Mouse (Mus musculus) R1 (cell line): ENCODE measurements at regions not wholly inside any gene's neighbourhood (a gene's known extent, or its start where the extent isn't known, plus 50 kb on each side); places are given as distances from the start of the nearest gene placed in this dataset.

Experiments used
- DNase-seq: peaks from one replicate; pipeline ENCODE4 v3.0.0-alpha.2; 2018; ENCODE audit warnings: low read depth, low spot score

DNA sequence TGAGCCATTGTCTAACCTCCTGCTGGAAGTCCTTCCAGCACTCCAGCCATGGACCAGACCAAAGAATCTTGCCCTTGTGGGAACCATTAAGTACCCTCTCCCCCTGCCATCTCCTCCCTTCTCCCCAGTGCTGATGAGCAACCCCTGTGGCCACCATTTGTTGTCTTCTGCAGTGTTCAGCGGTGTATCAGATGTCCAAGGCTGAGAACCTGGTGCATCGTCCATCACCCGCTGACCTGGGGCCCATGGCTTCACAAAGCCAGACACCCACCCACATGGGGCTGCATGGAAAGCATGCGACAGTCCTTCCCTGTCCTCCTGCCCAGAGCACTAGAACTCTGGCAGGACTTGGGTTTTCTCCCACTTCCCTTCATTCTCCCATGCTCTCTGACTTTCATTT is 1596.7 kb downstream of the D3Ertd751e start:
- DNase-seq = no peak

GRCm38 (mm10) chr3:43342928-43343327 is 1600.5 kb downstream of the D3Ertd751e start:
- peak; percentile 12 for DNase-seq

DNA sequence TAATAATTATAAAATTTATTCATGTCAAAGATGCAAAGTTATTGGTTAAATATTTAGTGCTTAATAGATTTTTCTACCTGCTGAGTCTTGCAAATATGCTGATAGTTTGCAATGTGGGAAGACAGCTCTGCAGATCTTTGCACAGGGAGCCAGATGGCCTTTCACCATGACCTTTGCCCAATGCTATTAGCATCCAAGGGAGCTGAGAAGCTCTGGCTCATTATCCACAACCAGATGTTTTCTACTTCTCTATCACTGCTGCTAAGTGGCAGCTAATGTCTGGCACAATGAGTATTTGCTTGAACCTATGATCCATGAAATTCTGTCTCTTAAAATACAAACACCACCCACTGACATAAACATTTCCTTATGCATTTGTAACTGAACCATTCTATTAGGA is 1610.4 kb downstream of the D3Ertd751e start:
- no peak for DNase-seq

DNA sequence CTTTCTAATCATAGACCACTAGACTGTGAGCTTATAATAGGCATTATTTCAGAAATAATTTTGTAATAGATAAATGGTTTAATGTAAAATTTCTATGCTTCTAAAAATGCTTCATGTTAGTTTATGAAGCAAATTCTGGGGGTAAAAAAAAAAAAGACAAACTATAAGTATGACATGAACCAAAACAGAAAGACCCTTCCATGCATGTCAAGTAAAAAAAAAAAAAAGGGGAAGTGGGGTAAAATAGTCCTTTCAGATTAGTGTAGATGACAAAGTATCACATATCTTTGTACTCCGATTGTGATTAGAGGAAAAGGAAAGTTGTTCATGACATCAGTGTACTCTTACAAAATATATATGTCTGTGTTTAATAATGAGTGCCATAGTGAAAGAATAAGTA is 1616.1 kb downstream of the D3Ertd751e start:
- DNase-seq = no peak

DNA sequence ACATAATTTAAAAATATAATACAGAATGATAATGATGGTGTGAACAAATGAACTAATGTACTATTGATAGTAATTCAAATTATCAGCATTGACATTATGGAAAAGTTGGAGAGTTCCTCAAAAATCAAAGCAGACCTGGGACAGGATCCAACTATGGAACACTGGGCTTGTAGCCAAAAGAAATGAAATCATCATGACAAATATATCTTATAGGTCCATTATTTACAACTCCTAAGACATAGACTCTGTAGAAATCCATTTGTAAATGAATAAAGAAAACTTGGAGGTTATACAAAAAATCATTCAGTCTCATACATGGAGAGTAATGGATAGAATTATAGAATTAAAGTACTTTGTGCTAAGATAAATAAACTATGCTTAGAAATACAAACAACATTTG is 1657.5 kb downstream of the D3Ertd751e start:
- DNase-seq = no peak

DNA sequence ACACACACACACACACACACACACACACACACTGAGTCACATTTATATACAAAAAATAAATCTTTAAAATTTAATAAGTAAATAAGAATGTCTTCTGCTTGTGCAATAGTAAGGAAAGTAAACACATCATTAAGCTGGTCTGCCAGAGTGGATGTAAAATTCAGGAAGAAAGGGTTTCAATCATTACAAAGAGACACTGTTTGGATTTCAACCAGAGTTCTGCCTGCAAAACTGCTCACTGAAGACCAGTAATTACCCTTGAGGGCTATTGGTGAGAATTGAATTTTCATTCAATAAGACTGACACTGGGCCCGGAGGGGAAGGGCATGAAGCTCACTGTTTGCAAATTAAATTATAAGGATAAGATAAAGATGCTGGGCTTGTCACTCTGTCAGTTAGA is 1682.5 kb downstream of the D3Ertd751e start:
- DNase-seq = no peak

GRCm38 (mm10) chr3:43426672-43427071 is 1684.3 kb downstream of the D3Ertd751e start:
- DNase-seq = no peak

- DNase-seq = no peak
These were observed 1719.2 kb downstream of the D3Ertd751e start for GRCm38 (mm10) chr3:43461541-43462109.
